Comparison of ENCODE assay signal across 16 mouse cellular contexts in genomic region chr6:144870949-144871348, GRCm38 (mm10).
DNase-seq lines count a peak whose midpoint lies in the region; TF ChIP-seq lines count a peak whose summit lies in the region.
"Had no signal": no experiment of that assay in that cellular context is flagged by ENCODE, and none has a peak within 500 bp of the region (broad histone marks: within the 10 kb centered on the region; RNA-seq: fewer than 3 reads in every experiment).

No protein-coding gene starts in this region.

- no peak overlapping the region for H3K4me3 ChIP-seq in CH12.LX (replicated peaks in 1 of 3; ENCODE audit: low read depth in 2 of 3, low read length in 2 of 3, poor library complexity in 1 of 3)

- no peak for TF ChIP-seq RAD21 in CH12.LX (IDR thresholded peaks at IDR 0.05; ENCODE audit: low read depth, low read length)

- intact Hi-C loops in heart, postnatal 10 days (cut with DNase I) = no loop called here

- peaks cover 0 to 18% of the 10 kb centered on the region in 2 experiments; a peak in 2 of 4 replicates for H3K4me1 ChIP-seq in CH12.LX (ENCODE audit: control insufficient read depth in 1 of 2, insufficient read depth in 2 of 2)

- H3K9ac ChIP-seq in CH12.LX (ENCODE audit: insufficient read depth, low read depth) = no peak overlapping the region

- H3K9me3 ChIP-seq in CH12.LX (replicated peaks; ENCODE audit: low read length) = peaks cover 8% of the 10 kb centered on the region

- no peaks in the 10 kb centered on the region for H3K36me3 ChIP-seq in CH12.LX (replicated peaks in 1 of 2; ENCODE audit: control insufficient read depth in 1 of 2, insufficient read depth in 1 of 2, low read length in 1 of 2)
- H3K36me3 ChIP-seq: G1E had no signal

- no peak overlapping the region for H3K27ac ChIP-seq in CH12.LX (ENCODE audit: insufficient read depth, low read depth)

- peak; percentile 92 for TF ChIP-seq EP300 in CH12.LX (IDR thresholded peaks at IDR 0.05; ENCODE audit: low read length)

- no peaks in the 10 kb centered on the region for H3K79me2 ChIP-seq in CH12.LX (replicated peaks; ENCODE audit: control insufficient read depth, extremely low read depth, insufficient read depth, poor library complexity, severe bottlenecking)

- in situ Hi-C loops in CH12.LX (cut with MboI; ENCODE audit: low pct_ligation_motif_present, low pct_unique_long_range_greater_than_20kb, low sequenced_read_pairs) = no loop called here

- TF ChIP-seq CTCF in CH12.LX (conservative IDR thresholded peaks at IDR 0.05 in 1 of 2, IDR thresholded peaks at IDR 0.05 in 1 of 2; ENCODE audit: low read depth in 2 of 2, low read length in 2 of 2) = no peak

- no peak overlapping the region for H3K4me2 ChIP-seq in CH12.LX (ENCODE audit: insufficient read depth, low read depth, poor library complexity, severe bottlenecking)

- DNase-seq in heart, adult 11 months = peak; percentile 65
- no peak for DNase-seq in heart, postnatal 10 days
- DNase-seq in CH12.LX (ENCODE audit: extremely low read depth) = peak; percentile 85
- DNase-seq in thymus, postnatal 0 days (ENCODE audit: low spot score) = no peak
- DNase-seq: adrenal gland, adult 2 months; adrenal gland, adult 8-10 months; adrenal gland, postnatal 10 days; adrenal gland, postnatal 14 days; adrenal gland, postnatal 25 days; adrenal gland, postnatal 36 days; B cell, adult 2 months; cerebellum, adult 11 months; cerebellum, adult 11-12 months; cerebellum, adult 18-20 months; cerebellum, adult 2 months had no signal

- TF ChIP-seq POLR2A in CH12.LX (IDR thresholded peaks at IDR 0.05; ENCODE audit: low read depth, low read length) = no peak

- dilution Hi-C loops in CH12.LX (cut with MboI; ENCODE audit: extremely low pct_ligation_motif_present, extremely low pct_unique_long_range_greater_than_20kb, low sequenced_read_pairs) = no loop called here

- H3K27me3 ChIP-seq in CH12.LX (replicated peaks) = no peaks in the 10 kb centered on the region

TF ChIP-seq in CH12.LX, 34 proteins besides CTCF, POLR2A, EP300 and RAD21:
- TF ChIP-seq SMC3 (IDR thresholded peaks at IDR 0.05; ENCODE audit: low read depth, low read length) = peak; percentile 6; the same call in 1 of the 2 replicates
- TF ChIP-seq BHLHE40 (IDR thresholded peaks at IDR 0.05; ENCODE audit: low read depth, low read length) = peak; percentile 100
- TF ChIP-seq MAX (IDR thresholded peaks at IDR 0.05; ENCODE audit: low read length) = peak; percentile 75
- TF ChIP-seq UBTF (IDR thresholded peaks at IDR 0.05; ENCODE audit: low read depth, low read length) = no peak
- peak; percentile 93 for TF ChIP-seq IRF4 (IDR thresholded peaks at IDR 0.05; ENCODE audit: low read depth, low read length)
- no peak for TF ChIP-seq USF1 (IDR thresholded peaks at IDR 0.05; ENCODE audit: low read depth, low read length)
- TF ChIP-seq ZKSCAN1 (IDR thresholded peaks at IDR 0.05; ENCODE audit: borderline replicate concordance, low read depth, low read length) = no peak
- no peak for TF ChIP-seq ZNF384 (IDR thresholded peaks at IDR 0.05; ENCODE audit: low read depth, low read length)
- TF ChIP-seq ELF1 (IDR thresholded peaks at IDR 0.05; ENCODE audit: low read depth, low read length) = no peak
- TF ChIP-seq CHD2 (IDR thresholded peaks at IDR 0.05; ENCODE audit: low read length) = no peak
- peak; percentile 68; the same call in 1 of the 2 replicates for TF ChIP-seq RCOR1 (conservative IDR thresholded peaks at IDR 0.05; ENCODE audit: low read depth, low read length)
- TF ChIP-seq TCF12 (IDR thresholded peaks at IDR 0.05; ENCODE audit: low read depth, low read length) = peak; percentile 75
- TF ChIP-seq MEF2A (IDR thresholded peaks at IDR 0.05; ENCODE audit: borderline replicate concordance, low read depth, low read length) = peak; percentile 76
- peak; percentile 89 for TF ChIP-seq JUND (conservative IDR thresholded peaks at IDR 0.05; ENCODE audit: low read depth, low read length)
- TF ChIP-seq ETS1 (conservative IDR thresholded peaks at IDR 0.05; ENCODE audit: low read depth, low read length) = peak; percentile 89
- TF ChIP-seq NRF1 (IDR thresholded peaks at IDR 0.05; ENCODE audit: low read depth, low read length) = no peak
- no peak for TF ChIP-seq POLR2AphosphoS2 (IDR thresholded peaks at IDR 0.05; ENCODE audit: low read depth, low read length)
- TF ChIP-seq CHD1 (IDR thresholded peaks at IDR 0.05; ENCODE audit: low read depth, low read length) = no peak
- peak; percentile 72; the same call in 1 of the 2 replicates for TF ChIP-seq MYC (IDR thresholded peaks at IDR 0.05; ENCODE audit: low read depth, low read length)
- TF ChIP-seq GABPA (IDR thresholded peaks at IDR 0.05; ENCODE audit: insufficient replicate concordance, low read depth, low read length) = no peak
- TF ChIP-seq TBP (conservative IDR thresholded peaks at IDR 0.05; ENCODE audit: low read depth, low read length) = no peak
- no peak for TF ChIP-seq MXI1 (IDR thresholded peaks at IDR 0.05; ENCODE audit: low read depth, low read length)
- no peak for TF ChIP-seq PAX5 (IDR thresholded peaks at IDR 0.05; ENCODE audit: low read length)
- TF ChIP-seq ZMIZ1 (IDR thresholded peaks at IDR 0.05; ENCODE audit: low read depth, low read length) = no peak
- no peak for TF ChIP-seq USF2 (conservative IDR thresholded peaks at IDR 0.05; ENCODE audit: low read depth, low read length)
- no peak for TF ChIP-seq HCFC1 (IDR thresholded peaks at IDR 0.05; ENCODE audit: low read depth, low read length)
- TF ChIP-seq NELFE (IDR thresholded peaks at IDR 0.05; ENCODE audit: low read depth, low read length) = no peak
- no peak for TF ChIP-seq MAZ (IDR thresholded peaks at IDR 0.05; ENCODE audit: low read depth, low read length)
- 0 out of 2 replicates have a peak, but pooled peaks have one; percentile 47 for TF ChIP-seq MAFK (IDR thresholded peaks at IDR 0.05; ENCODE audit: insufficient replicate concordance, low read length)
- no peak for TF ChIP-seq E2F4 (IDR thresholded peaks at IDR 0.05; ENCODE audit: insufficient replicate concordance, low read depth, low read length)
- no peak for TF ChIP-seq KAT2A (IDR thresholded peaks at IDR 0.05; ENCODE audit: insufficient replicate concordance, low read length)
- TF ChIP-seq JUN (IDR thresholded peaks at IDR 0.05; ENCODE audit: insufficient read depth, low read depth, low read length) = peak; percentile 76
- TF ChIP-seq SIN3A (IDR thresholded peaks at IDR 0.05; ENCODE audit: low read length) = no peak
- TF ChIP-seq ZC3H11A (IDR thresholded peaks at IDR 0.05; ENCODE audit: low read depth, low read length) = no peak

Comparison
In these comparisons a context has a peak if more than half of its experiments do, and no peak if none do; other contexts are left out.
1. DNase-seq: peak in heart, adult 11 months (single experiment) and CH12.LX (single experiment); none in heart, postnatal 10 days (0 of 2) and thymus, postnatal 0 days (single experiment).